Comparison of ENCODE assay signal across 9 mouse cellular contexts in genomic region chr2:93786175-93786574, GRCm38 (mm10). TPM values are rescaled to one million over a fixed set of nuclear protein-coding genes. Genes with fewer than 3 reads are reported as not detected.
DNase-seq lines count a peak whose midpoint lies in the region; ATAC-seq lines count a peak whose summit lies in the region.
"Had no signal": no experiment of that assay in that cellular context is flagged by ENCODE, and none has a peak within 500 bp of the region (broad histone marks: within the 10 kb centered on the region; RNA-seq: fewer than 3 reads in every experiment).

No protein-coding gene starts in this region.

- no peaks in the 10 kb centered on the region for H3K9me3 ChIP-seq in liver, embryonic 13.5 days (replicated peaks)
- H3K9me3 ChIP-seq in neural tube, embryonic 14.5 days (ENCODE audit: control insufficient read depth, low read length): no peaks in the 10 kb centered on the region
- H3K9me3 ChIP-seq: heart, embryonic 13.5 days had no signal

- H3K36me3 ChIP-seq in liver, embryonic 13.5 days: peaks cover 17% of the 10 kb centered on the region
- 0 out of 2 replicates have a peak, but pooled peaks cover 3% of the 10 kb centered on the region for H3K36me3 ChIP-seq in neural tube, embryonic 14.5 days (ENCODE audit: control insufficient read depth, insufficient read depth, low read length)

- no peak for ATAC-seq in liver, embryonic 13.5 days (ENCODE audit: low read depth)
- peak; percentile 25; the same call in 1 of the 2 replicates for ATAC-seq in neural tube, embryonic 14.5 days (ENCODE audit: low read depth)

- no peak overlapping the region for H3K4me2 ChIP-seq in liver, embryonic 13.5 days
- H3K4me2 ChIP-seq in neural tube, embryonic 14.5 days (ENCODE audit: low read depth, low read length): no peak overlapping the region
- H3K4me2 ChIP-seq: heart, embryonic 13.5 days had no signal

- WGBS in liver, embryonic 13.5 days (ENCODE audit: insufficient replicate concordance): 61% methylated on average over 4 of the region's 4 CpGs
- WGBS in neural tube, embryonic 14.5 days: 44% methylated on average over 4 of the region's 4 CpGs

- peak; percentile 76 for DNase-seq in CD4-positive, CD25-positive, alpha-beta regulatory T cell, adult 2 months (ENCODE audit: low read depth, low spot score)
- DNase-seq in adrenal gland, adult 18-20 months (ENCODE audit: low spot score in 2 of 2): peak; percentile 63 to 64
- DNase-seq in embryo, embryonic 10 days (ENCODE audit: low spot score): peak; percentile 90
- peak; percentile 31 for DNase-seq in gastrocnemius, postnatal 25 days
- peak; percentile 80 for DNase-seq in kidney, postnatal 14 days
- peak; percentile 17 for DNase-seq in liver, embryonic 13.5 days
- peak; percentile 60 for DNase-seq in thymus, postnatal 25 days

- 0 out of 2 replicates have a peak, but pooled peaks cover 3% of the 10 kb centered on the region for H3K4me1 ChIP-seq in liver, embryonic 13.5 days (replicated peaks)
- peaks cover 13% of the 10 kb centered on the region for H3K4me1 ChIP-seq in neural tube, embryonic 14.5 days (ENCODE audit: control insufficient read depth, insufficient read depth, low read length)

- H3K27ac ChIP-seq in liver, embryonic 13.5 days: no peak overlapping the region
- H3K27ac ChIP-seq in neural tube, embryonic 14.5 days (ENCODE audit: low read depth, low read length): no peak overlapping the region
- H3K27ac ChIP-seq: heart, embryonic 13.5 days had no signal

- no peak overlapping the region for H3K9ac ChIP-seq in liver, embryonic 13.5 days
- no peak overlapping the region for H3K9ac ChIP-seq in neural tube, embryonic 14.5 days (replicated peaks; ENCODE audit: low read depth, low read length)
- H3K9ac ChIP-seq: heart, embryonic 13.5 days had no signal

- H3K4me3 ChIP-seq in liver, embryonic 13.5 days (replicated peaks): no peak overlapping the region
- no peak overlapping the region for H3K4me3 ChIP-seq in neural tube, embryonic 14.5 days (ENCODE audit: low read depth, low read length)
- H3K4me3 ChIP-seq: heart, embryonic 13.5 days had no signal

- H3K27me3 ChIP-seq in liver, embryonic 13.5 days: no peaks in the 10 kb centered on the region
- no peaks in the 10 kb centered on the region for H3K27me3 ChIP-seq in neural tube, embryonic 14.5 days (ENCODE audit: control insufficient read depth, insufficient read depth, low read length)
- H3K27me3 ChIP-seq: heart, embryonic 13.5 days had no signal

RNA-seq across cellular contexts. Expression of gene Ext2, which starts 36.2 kb away (rescaled TPM):
- 10 to 100 TPM; 65.3 to 98.1 TPM for total RNA-seq in adrenal gland, adult 18-20 months (2021)
- total RNA-seq in gastrocnemius, postnatal 25 days (2021): 10 to 100 TPM; 30.7 to 34.6 TPM
- polyA plus RNA-seq in liver, embryonic 13.5 days (2015; fragmentation: Nextera tagmentation; extraction: Ambion mirVana): 29.6 and 35.0 TPM in 2 replicates
- 64.9 and 77.6 TPM in 2 replicates for polyA plus RNA-seq in neural tube, embryonic 14.5 days (2014; fragmentation: Nextera tagmentation; extraction: Ambion mirVana)

Comparison
In these comparisons a context has a peak if more than half of its experiments do, and no peak if none do; other contexts are left out.
1. DNase-seq: peak in every context shown above with its lines; median percentile 90 in embryo, embryonic 10 days; 80 in kidney, postnatal 14 days; 76 in CD4-positive, CD25-positive, alpha-beta regulatory T cell, adult 2 months; 64 in adrenal gland, adult 18-20 months; 60 in thymus, postnatal 25 days; 31 in gastrocnemius, postnatal 25 days; 17 in liver, embryonic 13.5 days.